Mouse (Mus musculus) left cerebral cortex, postnatal 36 days (tissue): Measurements from ENCODE around the gene Rtel1. TPM values are rescaled to one million over a fixed set of nuclear protein-coding genes. Genes with fewer than 3 reads are reported as not detected.

Experiments used
- DNase-seq, 2 experiments: peaks; one replicate each; pipeline ENCODE4 v3.0.0; 2021 to 2022; ENCODE audit warnings: low spot score in 2 of 2, mixed read lengths in 1 of 2
- intact Hi-C: fragments of 180-260 bp; cut with DNase I; formaldehyde crosslinking; loops from one replicate; pipeline ENCODE4 v1.15.1; 2025
- total RNA-seq, 2 experiments: library from RNA; stranded (reverse); gene quantifications; 2 replicates each; pipeline ENCODE4 v1.2.3; 2021

The Rtel1 gene
- total RNA-seq, 2 experiments from 2014 or later: 28.2 to 41.8 TPM

GRCm38 (mm10) chr2:181314080-181314810 is 5.3 kb upstream of the Rtel1 start, which contains the start of gene Stmn3:
Gene Stmn3 (minus strand): TSS chr2:181314500.
- intact Hi-C loops: loop anchor here (5.0 kb wide), 1 partner anchor 127 kb away; the partner anchor contains the start of gene Ppdpf
- peak; percentile 80 to 84 for DNase-seq

GRCm38 (mm10) chr2:181320103-181320499 is 562 bp downstream of the Rtel1 start:
- intact Hi-C loops: no loop called here

GRCm38 (mm10) chr2:181322136-181322535 is 2.6 kb downstream of the Rtel1 start:
- intact Hi-C loops: no loop called here

More at GRCm38 (mm10) chr2:181320103-181320499, 562 bp downstream of the Rtel1 start:
- no peak for DNase-seq

GRCm38 (mm10) chr2:181326098-181326497 is 6.6 kb downstream of the Rtel1 start:
- no peak for DNase-seq
- intact Hi-C loops: no loop called here

More at GRCm38 (mm10) chr2:181322136-181322535, 2.6 kb downstream of the Rtel1 start:
- no peak for DNase-seq

- no peak for DNase-seq
- intact Hi-C loops: no loop called here
Measured at GRCm38 (mm10) chr2:181332542-181332941, 13.0 kb downstream of the Rtel1 start.

- peak; percentile 35 to 61 for DNase-seq
- intact Hi-C loops: loop anchor here (1.0 kb wide), 1 partner anchor 148 kb away; no protein-coding TSS in a partner anchor
Measured at GRCm38 (mm10) chr2:181334023-181334422, 14.5 kb downstream of the Rtel1 start.

- intact Hi-C loops: no loop called here
- DNase-seq: no peak
Measured at GRCm38 (mm10) chr2:181340426-181340825, 20.9 kb downstream of the Rtel1 start.

- intact Hi-C loops: no loop called here
- DNase-seq: no peak
Measured at GRCm38 (mm10) chr2:181342766-181343165, 23.2 kb downstream of the Rtel1 start.

- DNase-seq: no peak
- intact Hi-C loops: no loop called here
Measured at GRCm38 (mm10) chr2:181356780-181357179, 37.2 kb downstream of the Rtel1 start.

GRCm38 (mm10) chr2:181363946-181364345 is 44.4 kb downstream of the Rtel1 start:
- intact Hi-C loops: no loop called here
- DNase-seq: no peak

GRCm38 (mm10) chr2:181364487-181364859 is 44.9 kb downstream of the Rtel1 start:
- intact Hi-C loops: no loop called here
- DNase-seq: no peak

GRCm38 (mm10) chr2:181364860-181365596 is 45.5 kb downstream of the Rtel1 start, which contains the start of the genes Zgpat and Arfrp1:
Gene Zgpat (plus strand): TSS chr2:181364928.
Gene Arfrp1 (minus strand): TSS chr2:181365404.
- peak; percentile 93 for DNase-seq
- intact Hi-C loops: no loop called here

GRCm38 (mm10) chr2:181365655-181366075 is 46.1 kb downstream of the Rtel1 start:
- DNase-seq: peak in 1 of 2 experiments; percentile 27
- intact Hi-C loops: no loop called here

- no peak for DNase-seq
- intact Hi-C loops: no loop called here
Measured at GRCm38 (mm10) chr2:181370001-181370400, 50.5 kb downstream of the Rtel1 start.

- no peak for DNase-seq
- intact Hi-C loops: no loop called here
Measured at GRCm38 (mm10) chr2:181375787-181376186, 56.2 kb downstream of the Rtel1 start.

GRCm38 (mm10) chr2:181377230-181377629 is 57.7 kb downstream of the Rtel1 start:
- intact Hi-C loops: no loop called here
- DNase-seq: no peak

GRCm38 (mm10) chr2:181378701-181379100 is 59.2 kb downstream of the Rtel1 start:
- no peak for DNase-seq
- intact Hi-C loops: no loop called here

- intact Hi-C loops: no loop called here
- DNase-seq: no peak
Measured at GRCm38 (mm10) chr2:181379778-181380177, 60.2 kb downstream of the Rtel1 start, which contains the start of gene Lime1. Gene Lime1 (plus strand): TSS chr2:181380078.

- DNase-seq: no peak
- intact Hi-C loops: no loop called here
Measured at GRCm38 (mm10) chr2:181380251-181380650, 60.7 kb downstream of the Rtel1 start.

GRCm38 (mm10) chr2:181381107-181381506 is 61.6 kb downstream of the Rtel1 start:
- intact Hi-C loops: no loop called here
- no peak for DNase-seq
